Mouse (Mus musculus) adipocyte (in vitro differentiated cells): ENCODE results near the gene Prpsap1.
"Not testable (repeated sequence)": the region's sequence is repeated elsewhere in the genome, so short reads cannot be mapped to it uniquely, and the experiment has no call there.

Experiments
- DNase-seq: peaks from one replicate; pipeline ENCODE4 v3.0.0-alpha.2; 2016; ENCODE audit warnings: low spot score

Gene Prpsap1

DNA sequence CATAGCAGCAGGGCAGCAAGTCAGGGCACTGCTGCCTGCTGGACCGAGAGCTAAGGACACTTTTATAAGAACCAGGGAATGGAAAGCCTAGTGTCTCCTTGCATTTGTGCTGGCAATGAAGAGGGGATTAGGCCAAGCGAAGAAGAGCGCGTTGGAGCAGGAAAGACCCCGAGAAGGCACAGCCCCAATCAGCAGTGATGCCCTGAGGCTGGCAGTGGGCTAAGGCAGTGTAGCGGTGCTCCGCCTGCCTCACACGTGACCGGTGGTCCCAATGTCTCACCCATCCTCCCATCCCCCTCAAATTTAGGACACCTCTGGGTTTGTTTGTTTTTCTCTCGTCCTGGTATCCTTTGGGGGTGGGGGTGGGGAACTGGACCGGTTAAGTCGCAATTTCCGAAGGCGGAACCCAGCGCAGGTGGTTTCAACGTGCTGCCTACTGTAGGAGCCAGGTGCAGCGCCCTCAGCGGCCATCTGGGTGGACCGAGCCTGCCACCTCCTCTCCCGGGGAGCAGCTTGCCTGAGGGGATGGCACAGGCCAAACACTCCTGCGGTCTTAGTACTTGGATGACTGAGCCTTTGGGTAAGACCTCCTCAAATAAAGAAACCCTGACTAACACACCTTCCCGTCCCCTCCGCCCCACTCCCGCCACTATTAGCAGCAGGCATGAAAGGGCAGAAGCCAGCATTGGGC lies 21.5 kb upstream of the Prpsap1 start:
- DNase-seq: no peak

DNA sequence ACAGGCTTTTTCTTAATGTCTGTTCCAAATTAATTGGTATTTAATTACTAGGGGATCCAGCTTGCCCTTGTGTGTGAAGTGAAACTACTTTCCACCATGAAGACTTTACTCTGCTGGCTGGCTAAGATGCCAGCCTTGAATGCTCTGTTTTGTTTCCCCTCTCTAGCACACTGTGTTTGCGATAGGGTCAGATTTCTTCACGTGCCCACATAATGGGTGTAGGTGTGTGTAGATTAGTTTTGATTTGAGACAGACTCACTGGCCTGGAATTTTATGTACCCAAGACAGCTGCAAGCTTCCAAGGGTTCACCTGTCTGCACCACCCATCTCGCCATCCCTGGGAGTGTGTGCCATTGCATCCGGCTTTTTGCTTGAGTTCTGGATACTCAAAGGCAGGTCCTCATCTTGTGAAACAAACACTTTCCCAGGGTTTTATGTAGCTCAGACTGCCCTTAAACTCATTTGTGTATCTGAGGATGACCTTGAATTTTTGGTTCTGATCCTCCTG lies 19.6 kb upstream of the Prpsap1 start:
- no peak for DNase-seq

DNA sequence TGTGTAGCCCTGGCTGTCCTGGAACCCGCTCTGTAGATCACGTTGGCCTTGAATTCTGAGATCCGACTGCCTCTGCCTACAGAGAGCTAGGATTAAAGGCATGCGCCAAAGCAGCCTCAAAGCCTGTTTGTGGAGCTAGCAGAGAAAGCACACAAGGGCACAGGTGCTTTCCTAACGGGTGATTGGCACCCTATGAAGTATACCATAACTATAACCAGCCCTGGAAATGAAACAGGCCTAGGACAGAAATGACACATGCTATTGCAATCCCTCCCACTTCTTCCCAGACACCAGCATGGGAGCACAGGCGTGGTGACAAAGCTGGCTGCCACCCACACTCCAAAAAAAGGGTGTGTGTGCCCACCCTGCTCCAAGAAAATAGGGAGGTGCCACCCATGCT lies 19.0 kb upstream of the Prpsap1 start:
- no peak for DNase-seq

DNA sequence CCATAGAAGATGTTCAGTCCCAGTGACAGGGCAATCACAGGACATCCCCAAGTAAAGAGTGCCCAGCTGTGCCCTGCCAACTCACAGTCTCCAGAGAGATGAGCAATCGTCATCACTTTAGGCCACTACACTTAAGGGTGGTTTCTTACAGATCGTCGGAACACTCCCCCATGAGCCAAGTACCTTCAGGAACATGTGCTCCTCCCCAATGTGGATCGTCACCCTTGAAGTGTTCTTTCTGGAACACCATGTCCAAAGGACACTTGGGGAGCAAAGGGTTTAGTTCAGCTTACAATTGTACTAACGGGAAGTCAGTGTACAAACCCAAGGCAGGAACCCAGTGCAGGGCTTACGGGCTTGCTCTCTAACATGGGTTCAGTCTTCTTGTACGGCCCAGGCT lies 18.2 kb upstream of the Prpsap1 start:
- no peak for DNase-seq

DNA sequence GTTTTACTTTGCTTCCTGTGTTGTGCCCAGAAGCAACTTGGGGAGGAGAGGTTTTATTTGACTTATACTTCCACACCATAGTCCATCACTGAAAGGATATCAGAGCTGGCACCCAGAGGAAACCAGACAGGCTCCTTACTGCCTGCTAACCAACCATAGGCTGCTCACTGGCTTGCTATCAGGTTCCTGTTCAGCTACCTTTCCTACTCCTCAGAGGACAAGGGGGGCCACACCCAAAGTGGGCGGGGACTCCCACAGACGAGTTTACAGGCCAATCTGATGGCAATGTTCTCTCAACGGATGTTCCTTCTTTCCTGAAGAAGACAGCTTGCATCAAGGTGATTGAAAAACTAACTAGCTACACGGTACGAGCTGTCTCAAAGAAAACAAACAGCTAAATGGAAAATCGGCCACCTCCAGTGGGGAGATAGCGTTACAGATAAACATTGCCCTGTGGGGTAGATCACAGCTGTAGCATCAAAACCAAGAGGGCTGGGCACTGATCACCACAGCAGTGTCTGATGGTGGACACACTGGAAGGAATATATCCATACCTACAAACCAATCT lies 17.4 kb upstream of the Prpsap1 start:
- DNase-seq: no peak

DNA sequence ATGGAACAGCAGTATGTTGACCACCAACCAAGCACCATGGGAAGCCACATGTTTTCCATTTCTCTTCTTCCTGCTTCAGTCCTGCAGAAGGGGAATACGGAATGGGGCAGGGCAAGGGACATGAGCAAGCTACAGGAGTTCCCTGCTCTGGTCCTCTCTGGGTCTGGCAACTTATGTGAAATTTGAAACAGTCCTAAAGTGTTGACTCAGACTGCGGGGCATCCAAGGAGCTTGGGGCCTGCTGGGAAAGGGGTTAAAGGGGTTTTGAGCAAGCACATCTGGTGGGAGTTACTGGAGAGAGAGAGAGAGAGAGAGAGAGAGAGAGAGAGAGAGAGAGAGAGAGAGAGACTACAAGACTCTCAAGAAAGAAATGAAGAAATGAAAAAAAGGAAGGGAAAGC lies 14.7 kb upstream of the Prpsap1 start:
- DNase-seq: peak; percentile 70

DNA sequence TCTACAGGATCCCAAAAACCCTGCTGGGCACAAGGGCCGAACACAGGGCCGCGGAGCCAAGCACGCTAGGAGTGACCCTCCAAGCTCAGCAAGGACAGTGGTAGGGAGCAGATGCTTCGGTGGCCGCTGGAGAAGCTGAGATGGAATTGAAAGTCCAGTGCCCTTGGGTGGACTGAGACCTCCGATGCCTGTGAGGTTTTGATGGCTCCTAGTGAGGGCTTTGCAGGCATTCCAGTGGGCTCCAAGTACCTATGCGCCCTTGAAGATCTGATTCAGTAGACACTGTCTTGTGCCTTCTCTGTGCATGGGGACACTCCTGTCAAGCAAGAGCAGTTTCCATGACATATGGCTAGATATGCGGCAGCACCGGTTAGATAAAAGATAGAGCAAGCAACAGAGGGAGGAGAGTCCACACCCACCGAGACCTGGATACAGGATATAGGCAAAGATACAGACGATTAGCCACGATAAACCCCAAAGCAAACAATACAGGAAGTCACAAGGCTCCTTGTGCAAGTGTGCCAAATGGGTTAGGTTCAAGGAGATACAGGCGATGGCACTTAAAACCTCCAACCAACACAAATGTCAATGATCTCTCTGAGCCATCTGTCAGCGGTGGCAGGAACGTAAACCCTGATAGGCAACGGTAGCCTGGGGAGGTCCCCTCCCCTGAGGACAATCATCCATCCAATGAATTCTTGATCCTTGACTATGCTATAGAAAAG lies 12.3 kb upstream of the Prpsap1 start:
- no peak for DNase-seq

DNA sequence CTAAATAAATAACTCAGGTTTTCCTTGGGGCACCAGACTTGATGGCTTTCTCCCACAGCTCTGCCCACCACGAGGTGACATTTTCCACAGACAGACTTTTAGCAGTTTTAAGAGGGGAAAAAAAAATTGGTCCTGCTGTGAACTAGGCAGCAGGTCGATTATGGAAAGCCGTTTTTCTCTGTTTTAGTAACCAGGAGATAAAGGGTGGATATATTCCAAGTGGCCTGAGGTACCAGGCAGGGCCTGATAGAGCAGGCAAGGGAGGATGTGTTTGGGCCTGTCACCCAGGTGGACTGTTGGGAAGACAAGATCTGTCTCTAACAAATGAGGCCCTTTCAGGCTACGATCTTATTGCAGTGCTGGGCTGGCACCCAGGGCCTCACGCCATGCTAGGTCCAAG lies 11.6 kb upstream of the Prpsap1 start:
- no peak for DNase-seq

DNA sequence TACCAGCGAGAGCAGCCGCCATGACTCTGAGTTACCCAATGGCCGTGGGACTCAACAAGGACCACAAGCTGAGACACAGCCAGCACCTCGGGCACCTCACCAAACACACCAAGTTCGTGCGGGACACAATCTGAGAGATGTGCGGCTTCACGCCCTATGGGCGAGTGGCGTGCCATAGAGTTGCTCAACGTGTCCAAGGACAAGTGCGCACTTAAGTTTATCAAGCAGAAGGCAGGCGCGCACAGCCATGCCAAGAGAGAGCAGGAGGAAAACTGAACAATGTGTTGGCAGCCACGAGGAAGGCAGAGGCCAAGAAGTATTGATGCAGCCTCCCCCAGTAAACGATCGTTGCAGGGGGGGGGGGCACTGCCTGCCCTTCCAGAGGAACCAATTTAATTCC lies 10.5 kb upstream of the Prpsap1 start:
- no peak for DNase-seq

DNA sequence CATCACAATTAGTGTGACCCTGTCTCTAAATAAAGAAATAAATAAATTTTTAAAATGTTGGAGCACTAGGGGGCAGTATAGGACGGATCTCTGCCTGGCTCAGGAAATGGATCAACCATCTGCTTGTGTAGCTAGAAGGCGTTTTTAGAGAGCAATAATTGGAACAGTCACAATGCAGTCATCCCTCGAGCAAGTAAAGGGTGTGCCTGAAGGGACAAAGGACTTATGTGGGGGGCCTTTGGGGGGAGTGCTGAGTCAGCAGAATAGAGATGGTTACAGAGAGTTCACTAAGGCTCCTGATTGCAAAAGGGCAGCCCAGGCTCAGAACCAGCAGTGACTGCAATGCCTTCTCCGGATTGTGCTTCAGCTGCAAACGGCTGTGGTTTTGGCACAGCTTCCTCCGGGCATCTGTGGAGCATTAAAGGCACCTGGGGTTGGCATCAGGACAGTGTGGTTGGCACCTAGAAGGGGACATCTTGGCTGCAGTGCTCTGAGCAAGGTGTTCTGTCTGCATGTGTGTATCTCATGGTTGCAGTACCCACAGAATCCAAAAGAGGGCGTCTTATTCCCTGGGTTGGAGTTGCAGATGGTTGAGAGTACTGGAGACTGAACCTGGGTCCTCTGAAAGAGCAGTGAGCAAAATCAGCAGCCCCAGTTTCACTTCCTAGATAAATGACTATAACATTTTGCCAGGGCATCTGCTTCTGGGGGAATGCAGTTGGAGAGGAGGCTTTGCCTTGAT lies 7.2 kb upstream of the Prpsap1 start:
- peak; percentile 76 for DNase-seq

DNA sequence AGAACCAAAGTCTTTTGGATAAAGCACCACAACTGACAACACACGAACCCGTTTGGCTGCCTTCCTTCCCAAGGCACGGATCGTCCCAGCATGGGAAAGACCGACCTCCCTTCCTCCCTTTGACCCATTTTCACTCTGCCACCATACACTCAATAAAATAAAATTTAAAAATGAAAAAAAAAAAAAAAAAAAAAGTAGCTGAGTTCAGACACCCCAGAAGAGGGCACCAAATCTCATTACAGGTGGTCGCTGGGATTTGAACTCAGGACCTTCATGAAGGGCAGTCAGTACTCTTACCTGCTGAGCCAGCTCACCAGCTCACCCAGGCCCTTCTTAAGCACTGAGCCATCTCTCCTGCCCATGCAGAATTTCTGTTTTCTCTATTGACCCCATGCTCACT lies 5.0 kb upstream of the Prpsap1 start:
- no peak for DNase-seq

DNA sequence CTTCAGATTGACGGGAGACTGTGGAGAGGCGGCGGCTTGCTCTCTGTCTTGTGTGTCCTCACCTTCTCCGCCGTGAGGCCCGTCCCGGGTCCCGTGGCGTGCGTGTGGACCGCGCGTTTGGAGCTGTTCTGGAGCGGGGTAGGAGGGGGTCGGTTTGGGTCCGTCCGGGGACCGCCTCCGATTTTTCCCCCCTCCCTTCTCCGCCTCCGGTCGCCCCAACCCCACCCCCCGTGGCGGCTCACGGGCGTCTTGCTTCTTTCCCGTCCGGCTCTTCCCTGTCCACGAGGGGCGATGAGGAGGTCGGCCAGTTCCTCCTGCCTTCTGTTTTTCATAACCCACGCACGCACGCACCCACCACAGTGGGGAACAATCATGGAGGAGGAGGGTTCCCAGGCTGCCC lies 4.6 kb upstream of the Prpsap1 start:
- DNase-seq: no peak

DNA sequence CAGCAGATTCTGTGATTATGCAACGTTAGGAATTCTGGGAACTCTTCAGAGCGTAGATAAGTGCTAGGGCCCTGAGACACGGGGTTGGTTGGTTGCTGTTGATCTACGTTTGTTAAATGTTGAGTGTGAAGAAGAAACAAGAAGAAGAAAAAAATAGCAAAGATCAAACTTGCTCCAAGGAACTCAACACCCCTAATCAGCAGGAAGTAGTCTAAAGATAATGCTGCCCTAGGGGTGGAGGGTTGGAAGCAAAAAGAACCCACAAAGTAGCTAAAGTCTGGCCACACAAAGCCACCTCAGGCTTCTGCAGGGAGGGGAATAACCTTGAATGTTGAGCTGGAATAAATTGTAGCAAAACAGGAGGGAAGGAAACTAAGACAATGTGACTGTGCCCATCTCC lies 3.3 kb upstream of the Prpsap1 start:
- DNase-seq: no peak

DNA sequence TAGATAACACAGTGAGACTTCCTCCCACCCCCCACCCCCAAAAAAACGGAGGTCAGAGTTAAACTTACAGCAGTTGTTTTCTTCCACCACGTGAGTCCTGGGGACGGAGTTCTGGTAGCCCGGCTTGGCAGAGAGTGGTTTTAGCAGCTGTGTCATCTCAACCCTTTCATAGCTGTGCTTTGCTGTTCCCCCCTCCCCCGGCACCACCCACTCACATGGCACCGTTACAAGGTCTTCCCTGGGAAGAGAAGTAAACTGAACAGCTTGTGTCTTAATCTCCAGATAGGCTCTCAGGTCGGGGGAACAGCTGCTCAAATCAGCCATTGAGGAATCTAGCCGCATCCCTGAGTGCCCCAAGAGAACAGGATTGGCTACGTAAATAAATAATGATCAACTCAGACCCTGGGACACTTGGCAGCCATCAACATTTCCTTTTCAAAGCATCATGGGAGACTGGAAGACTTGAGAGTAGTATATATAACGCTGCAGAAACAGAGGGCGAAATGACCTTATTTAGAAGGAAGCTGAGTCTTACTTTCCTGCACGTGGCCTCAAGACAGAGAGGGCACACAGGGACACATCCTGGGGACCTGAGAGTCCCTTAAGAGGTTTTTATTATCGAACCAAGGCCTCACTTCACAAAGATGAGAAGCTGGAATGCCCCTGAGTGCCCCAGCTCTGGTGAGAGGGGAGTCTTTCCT lies 622 bp upstream of the Prpsap1 start:
- peak; percentile 70 for DNase-seq

DNA sequence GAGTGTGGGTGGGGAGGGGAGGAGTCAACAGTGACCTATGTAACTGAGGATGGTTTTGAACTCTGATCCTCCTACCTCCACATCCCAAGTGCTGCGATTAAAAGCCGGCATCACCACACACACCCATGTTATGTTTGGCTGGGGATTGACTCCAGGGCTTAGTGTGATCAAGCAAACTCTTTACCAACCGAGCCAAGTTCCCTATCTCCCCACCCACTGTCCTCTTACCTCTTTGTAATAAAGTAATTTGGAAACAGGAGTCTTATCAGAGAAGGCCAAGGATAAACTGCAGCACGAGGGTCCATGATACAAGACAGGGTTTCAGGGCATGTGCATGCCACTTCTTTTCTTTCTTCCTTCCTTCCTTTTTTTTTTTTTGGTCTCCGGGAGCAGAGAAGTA lies 811 bp downstream of the Prpsap1 start:
- DNase-seq: no peak

DNA sequence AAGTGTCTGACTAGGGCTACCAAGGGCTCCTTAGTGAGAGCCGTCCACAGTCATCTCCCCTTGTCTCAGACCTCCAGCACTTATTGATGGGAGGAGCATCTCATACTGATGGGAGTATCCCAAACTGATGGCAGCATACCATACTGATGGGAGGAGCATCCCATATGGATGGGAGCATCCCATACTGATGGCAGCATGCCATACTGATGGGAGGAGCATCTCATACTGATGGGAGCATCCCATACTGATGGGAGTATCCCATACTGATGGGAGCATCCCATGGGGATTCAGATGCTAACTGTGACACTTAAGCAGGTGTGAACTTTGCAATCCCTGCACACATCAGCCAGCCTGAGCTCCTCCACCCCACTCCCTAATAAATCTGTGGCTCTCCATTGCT lies 1.5 kb downstream of the Prpsap1 start:
- DNase-seq: not testable (repeated sequence)

DNA sequence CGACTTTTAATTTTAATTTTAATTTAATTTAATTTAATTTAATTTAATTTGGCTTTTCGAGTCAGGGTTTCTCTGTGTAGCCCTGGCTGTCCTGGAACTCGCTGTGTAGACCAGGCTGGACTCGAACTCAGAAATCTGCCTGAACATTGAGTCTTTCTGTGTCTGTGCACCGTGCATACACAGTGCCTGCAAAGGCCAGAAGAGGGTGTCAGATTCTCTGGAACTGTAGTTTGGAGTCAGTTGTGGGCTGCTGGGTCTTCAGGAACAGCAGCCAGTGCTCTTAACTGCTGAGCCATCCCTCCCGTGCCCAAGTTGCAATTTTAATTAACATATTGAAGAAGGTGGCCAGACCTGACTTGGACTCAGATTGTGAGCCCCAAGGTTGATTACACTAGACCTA lies 2.7 kb downstream of the Prpsap1 start:
- DNase-seq: no peak

DNA sequence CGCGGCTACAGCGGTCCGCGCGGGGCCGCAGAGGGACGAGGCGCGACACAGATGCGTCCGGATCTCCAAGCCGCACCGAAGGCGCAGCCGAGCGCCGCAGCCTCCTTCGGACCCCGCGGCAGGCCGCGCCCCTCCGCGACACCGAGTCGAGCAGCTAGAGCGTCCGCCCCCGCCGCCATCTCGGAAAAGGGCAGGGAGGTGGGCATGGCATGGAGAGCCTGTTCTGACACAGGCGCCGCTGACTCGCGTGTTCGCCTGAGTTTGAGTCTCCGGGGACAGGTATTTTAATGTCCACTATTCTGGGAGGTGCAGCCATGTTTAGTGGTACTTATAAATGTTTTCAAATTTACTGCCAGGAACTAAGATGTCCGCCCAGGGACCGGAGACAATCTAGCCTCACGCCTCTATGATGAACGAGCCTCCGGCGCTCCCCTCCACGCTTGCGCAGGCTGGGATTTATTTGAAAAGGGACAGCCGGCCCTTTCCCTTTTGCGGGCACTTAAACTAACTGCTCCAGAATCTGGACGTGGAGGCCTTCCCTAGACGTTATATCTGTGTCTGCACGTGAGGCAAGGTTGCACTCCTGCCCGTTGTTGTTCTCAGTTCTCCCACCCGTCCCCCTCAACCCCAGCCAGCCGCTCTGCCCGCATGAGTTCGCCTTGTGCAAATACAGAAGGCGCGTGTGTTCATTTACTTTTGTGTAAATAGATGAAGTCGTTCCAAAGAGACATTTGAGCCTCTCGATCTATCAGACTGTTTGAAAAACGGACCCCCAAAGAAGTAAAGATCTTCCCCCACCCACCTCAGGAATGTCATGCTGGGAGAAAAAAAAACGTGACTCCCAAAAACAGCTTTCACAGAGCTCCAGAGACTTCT lies 3.5 kb downstream of the Prpsap1 start:
- peak; percentile 92 for DNase-seq

DNA sequence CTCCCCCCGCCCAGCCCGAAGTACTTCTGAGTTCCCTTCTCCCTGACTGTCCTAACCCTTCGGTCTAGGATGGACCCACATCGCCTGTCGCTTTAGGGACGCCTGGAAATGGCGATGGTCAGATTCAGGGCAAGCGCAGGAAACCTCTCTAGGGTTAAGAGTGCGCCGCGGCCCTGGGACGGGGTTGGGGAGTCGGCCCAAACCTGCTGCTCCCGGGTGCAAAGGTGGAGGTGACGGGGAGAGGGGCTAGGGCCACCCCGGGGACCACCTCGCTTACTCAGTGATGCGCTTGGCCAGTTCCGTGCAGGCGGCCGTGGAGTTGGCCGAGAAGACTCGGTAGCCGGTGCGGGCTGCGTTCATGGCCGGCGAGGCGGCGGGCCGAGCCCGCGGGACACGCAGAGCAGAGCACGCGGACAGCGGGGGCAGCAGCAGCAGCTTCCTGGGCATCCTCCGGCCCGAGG lies 4.2 kb downstream of the Prpsap1 start:
- DNase-seq: peak; percentile 43

DNA sequence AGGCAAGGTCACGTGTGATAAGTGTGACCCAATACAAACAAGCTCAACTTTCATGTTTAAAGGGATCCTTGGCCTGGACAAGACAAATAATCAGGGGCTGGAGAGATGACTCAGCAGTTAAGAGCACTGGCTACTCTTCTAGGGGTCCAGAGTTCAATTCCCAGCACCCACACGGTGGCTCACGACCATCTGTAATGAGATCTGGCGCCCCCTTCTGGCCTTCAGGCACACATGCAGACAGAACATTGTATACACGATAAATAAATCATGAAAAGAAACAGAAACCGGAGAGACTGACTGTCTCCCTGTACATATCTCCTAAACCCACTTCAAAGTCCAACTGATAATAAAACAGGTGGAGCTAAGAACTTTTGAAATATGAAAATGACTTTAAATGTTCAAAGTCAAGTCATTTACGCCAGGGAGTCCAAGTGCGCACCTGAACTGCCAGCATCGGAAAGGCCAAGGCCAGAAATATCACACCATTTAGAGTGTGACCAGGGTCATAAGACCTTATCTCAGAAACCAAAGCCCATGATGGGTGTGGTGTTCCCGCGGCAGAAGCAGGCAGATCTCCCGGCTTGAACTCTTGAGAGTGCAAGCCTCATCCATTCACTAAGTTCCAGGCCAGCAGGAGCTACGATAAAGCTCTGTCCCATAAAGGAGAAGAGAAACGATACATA lies 5.2 kb downstream of the Prpsap1 start:
- DNase-seq: peak; percentile 43
